Mouse (Mus musculus) midbrain, embryonic 13.5 days (tissue): ENCODE data around the gene Krt33b. TPM values are rescaled to one million over a fixed set of nuclear protein-coding genes. Genes with fewer than 3 reads are reported as not detected.

Experiments used
- ATAC-seq: fragments of 200-750 bp; cut with Nextera tagmentation; 2 replicates; pipeline ENCODE4 v1.8.0; 2017; ENCODE audit warnings: mild to moderate bottlenecking, moderate TSS enrichment, moderate library complexity
- H3K27ac ChIP-seq: fragments of 300-500 bp; sonication (generic); 2 replicates; pipeline ENCODE4 v1.5.1; 2015; ENCODE audit warnings: inconsistent platforms, mild to moderate bottlenecking, moderate library complexity
- H3K27me3 ChIP-seq: fragments of 300-500 bp; sonication (generic); 2 replicates; pipeline ENCODE4 v1.6.1; 2015; ENCODE audit warnings: mild to moderate bottlenecking, inconsistent platforms
- H3K36me3 ChIP-seq: fragments of 300-500 bp; sonication (generic); 2 replicates; pipeline ENCODE4 v1.6.1; 2015; ENCODE audit warnings: mild to moderate bottlenecking, inconsistent platforms
- H3K4me1 ChIP-seq: fragments of 300-500 bp; sonication (generic); replicated peaks from 2 replicates; pipeline ENCODE4 v1.6.1; 2015; ENCODE audit warnings: inconsistent platforms
- H3K4me2 ChIP-seq: fragments of 300-500 bp; sonication (generic); replicated peaks from 2 replicates; pipeline ENCODE4 v1.6.1; 2015; ENCODE audit warnings: moderate library complexity, mild to moderate bottlenecking, inconsistent platforms
- H3K4me3 ChIP-seq: fragments of 300-500 bp; sonication (generic); replicated peaks from 2 replicates; pipeline ENCODE4 v1.5.1; 2015; ENCODE audit warnings: mild to moderate bottlenecking, inconsistent platforms
- H3K9ac ChIP-seq: fragments of 300-500 bp; sonication (generic); replicated peaks from 2 replicates; pipeline ENCODE4 v1.6.1; 2015; ENCODE audit warnings: mild to moderate bottlenecking, inconsistent platforms
- H3K9me3 ChIP-seq: fragments of 300-500 bp; sonication (generic); 2 replicates; pipeline ENCODE4 v1.6.1; 2016; ENCODE audit warnings: mild to moderate bottlenecking, inconsistent platforms
- WGBS: fragments of 180-500 bp; shearing (Covaris S2); methylation state at CpG from one replicate; pipeline ENCODE4 v1.1.7; 2015; 5-methylcytosine and 5-hydroxymethylcytosine counted together
- polyA plus RNA-seq: library from polyadenylated mRNA; unstranded; fragments of >200 nt; fragmentation: Nextera tagmentation; extraction: Ambion mirVana; gene quantifications from 2 replicates; pipeline ENCODE4 v1.2.1, GENCODE M21; 2015

The Krt33b gene
- not detected in 2 replicates for polyA plus RNA-seq

DNA sequence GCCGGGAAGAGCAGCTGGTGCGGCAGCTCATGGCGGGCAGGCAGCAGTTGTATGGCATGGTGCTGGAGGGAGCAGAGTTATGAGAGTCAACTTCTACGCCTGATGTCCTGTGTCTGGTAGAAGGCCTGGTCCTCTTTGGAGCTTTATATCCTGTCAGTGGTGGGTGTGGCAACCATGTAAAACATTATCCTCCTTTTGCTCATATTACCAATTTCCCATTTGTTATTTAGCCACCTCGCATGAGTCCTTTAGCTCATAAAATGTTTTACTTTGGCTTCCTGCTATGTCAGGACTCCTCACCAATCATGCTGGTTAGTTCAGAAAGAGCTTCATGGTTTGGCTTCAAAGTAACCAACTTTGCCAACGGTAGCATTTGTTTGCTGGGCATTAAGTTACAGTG lies at the start of gene Krt33b:
TSS of gene Krt33b (minus strand) at position 101 of the 400 bp plus-strand sequence.
- Histone ChIP-seq H3K36me3 (no peaks in the 10 kb centered on the region), H3K4me2 (no peak within 1 kb of the TSS), H3K9me3 (no peaks in the 10 kb centered on the region), H3K4me3 (no peak within 1 kb of the TSS), H3K4me1 (0 out of 2 replicates have a peak, but pooled peaks cover 3% of the 10 kb centered on the region), H3K9ac (no peak within 1 kb of the TSS), H3K27me3 (no peaks in the 10 kb centered on the region), H3K27ac (no peak within 1 kb of the TSS)
- 83% methylated on average over 6 of the region's 6 CpGs for WGBS
- ATAC-seq = no peak

DNA sequence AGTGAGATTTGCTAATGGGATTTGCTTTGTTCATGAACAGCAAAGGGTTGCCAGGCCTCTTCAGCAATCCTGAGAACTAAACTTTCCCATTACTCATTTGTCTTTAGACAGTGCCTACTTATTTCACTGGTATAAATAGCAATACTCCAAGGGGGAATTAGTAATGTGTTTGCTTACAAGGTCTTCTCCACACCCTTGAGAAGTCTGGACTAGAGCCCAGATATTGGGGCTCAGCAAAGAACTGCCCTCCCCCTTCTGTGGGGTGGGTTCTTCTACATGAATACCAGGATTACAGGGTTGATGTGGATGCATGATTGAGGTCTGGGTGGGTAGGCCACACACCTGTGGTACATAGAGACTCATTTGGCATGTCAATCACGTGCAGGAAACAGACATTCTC lies 44.2 kb upstream of the Krt33b start:
- ATAC-seq = no peak
- no peak overlapping the region for H3K27ac ChIP-seq
- H3K4me2 ChIP-seq = no peak overlapping the region
- no peaks in the 10 kb centered on the region for H3K4me1 ChIP-seq
- H3K9me3 ChIP-seq = no peaks in the 10 kb centered on the region
- 63% methylated on average over 1 of the region's 1 CpGs for WGBS
- no peak overlapping the region for H3K4me3 ChIP-seq
- H3K36me3 ChIP-seq = no peaks in the 10 kb centered on the region
- no peak overlapping the region for H3K9ac ChIP-seq
- no peaks in the 10 kb centered on the region for H3K27me3 ChIP-seq

DNA sequence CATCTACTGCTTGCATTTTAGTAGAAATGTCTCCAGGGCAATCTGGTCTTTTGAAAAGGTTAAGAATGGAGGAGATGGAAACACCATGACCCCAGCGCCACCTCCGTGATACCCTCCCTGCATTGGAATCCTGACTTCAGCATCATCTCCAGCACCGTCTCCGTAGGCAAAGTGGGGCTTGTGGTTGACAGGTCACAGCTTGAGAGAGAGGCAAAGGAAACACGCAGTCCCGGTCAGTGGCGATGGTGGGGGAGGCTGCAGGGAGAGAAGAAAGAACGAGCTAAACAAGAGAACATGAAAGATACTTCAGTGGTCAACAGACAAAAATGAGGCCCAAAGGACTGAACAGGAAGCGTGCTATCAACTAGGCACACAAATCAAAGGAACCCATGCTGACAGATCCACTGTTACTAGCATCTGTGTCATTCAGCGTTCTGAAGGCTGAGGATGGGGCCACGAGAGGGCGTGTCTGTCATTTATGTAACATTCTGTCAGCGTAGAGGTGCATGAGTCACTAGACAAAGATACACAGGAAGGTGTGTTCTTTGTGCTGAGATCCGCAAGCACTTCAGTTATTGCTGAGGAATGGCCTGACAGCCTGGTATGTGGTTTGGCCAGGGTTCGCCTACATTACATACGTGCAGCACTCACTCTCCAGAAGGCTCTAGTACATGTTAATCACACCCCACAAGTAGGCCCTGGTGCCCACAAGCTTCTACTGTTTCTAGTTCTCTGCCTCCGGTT lies 37.8 kb upstream of the Krt33b start:
- Histone ChIP-seq H3K4me2 (no peak overlapping the region), H3K4me1 (peaks cover 4% of the 10 kb centered on the region; the same call in 1 of the 2 replicates), H3K9me3 (no peaks in the 10 kb centered on the region), H3K27me3 (no peaks in the 10 kb centered on the region), H3K27ac (no peak overlapping the region), H3K36me3 (no peaks in the 10 kb centered on the region), H3K4me3 (no peak overlapping the region), H3K9ac (no peak overlapping the region)
- ATAC-seq = no peak
- 90% methylated on average over 17 of the region's 17 CpGs for WGBS

DNA sequence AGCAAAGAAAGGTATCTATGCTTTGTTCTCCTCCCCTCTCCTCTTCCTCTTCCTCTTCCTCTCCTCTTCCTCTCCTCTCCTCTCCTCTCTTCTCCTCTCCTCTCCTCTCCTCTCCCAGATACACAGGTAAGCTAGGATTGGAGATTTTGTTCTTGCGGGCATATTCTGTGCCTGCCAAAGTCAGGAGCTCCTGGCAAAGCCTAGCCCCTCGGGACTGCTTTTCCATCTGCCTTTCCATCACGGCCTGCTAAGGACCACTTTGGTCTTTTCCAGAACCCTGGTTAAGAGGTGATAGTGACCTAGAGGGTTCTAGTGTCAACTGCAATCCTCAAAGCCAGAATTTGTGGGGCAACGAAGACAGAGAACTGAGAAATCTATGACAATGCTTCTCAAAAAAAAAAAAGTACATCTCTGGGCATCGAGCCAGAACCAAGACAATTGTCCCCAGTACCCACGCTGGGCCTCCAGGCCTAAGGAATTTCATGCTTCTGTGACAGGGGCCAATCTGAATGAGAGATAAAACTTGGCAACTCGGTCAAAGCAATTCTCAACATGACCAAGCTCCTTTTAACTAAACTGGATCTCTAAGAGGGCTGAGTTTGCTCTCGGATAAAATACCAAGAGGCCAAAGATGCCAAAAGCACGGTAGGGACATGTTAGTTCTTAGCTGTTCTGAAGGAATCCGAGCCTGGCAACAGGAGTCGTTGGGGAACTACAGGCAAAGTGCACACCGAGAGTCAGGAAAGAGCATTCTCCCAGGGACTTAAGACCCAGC lies 36.8 kb upstream of the Krt33b start:
- Histone ChIP-seq H3K4me3 (no peak overlapping the region), H3K9ac (no peak overlapping the region), H3K36me3 (no peaks in the 10 kb centered on the region), H3K4me1 (peaks cover 4% of the 10 kb centered on the region; the same call in 1 of the 2 replicates), H3K27me3 (no peaks in the 10 kb centered on the region), H3K4me2 (no peak overlapping the region), H3K27ac (no peak overlapping the region), H3K9me3 (no peaks in the 10 kb centered on the region)
- ATAC-seq = no peak
- WGBS = 60% methylated on average over 12 of the region's 12 CpGs

DNA sequence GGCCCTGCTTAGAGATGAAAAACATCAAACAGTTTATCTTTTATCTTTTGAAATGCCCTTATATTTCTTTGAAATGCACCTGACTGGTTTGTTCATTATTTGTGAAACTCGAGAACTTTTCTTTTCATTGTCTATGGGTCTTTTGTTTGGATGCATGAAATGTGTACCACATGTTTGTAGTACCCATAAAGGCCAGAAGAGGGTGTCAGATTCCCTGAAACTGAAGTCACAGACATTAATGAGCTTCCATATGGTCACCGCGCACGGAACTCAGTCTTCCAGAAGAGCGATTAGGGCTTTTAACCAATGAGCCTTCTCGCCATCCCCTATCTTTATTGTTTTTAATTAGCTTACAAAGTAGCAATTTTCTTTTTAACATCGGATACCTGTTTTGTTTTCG lies 29.2 kb upstream of the Krt33b start:
- no peak overlapping the region for H3K4me2 ChIP-seq
- no peak overlapping the region for H3K9ac ChIP-seq

DNA sequence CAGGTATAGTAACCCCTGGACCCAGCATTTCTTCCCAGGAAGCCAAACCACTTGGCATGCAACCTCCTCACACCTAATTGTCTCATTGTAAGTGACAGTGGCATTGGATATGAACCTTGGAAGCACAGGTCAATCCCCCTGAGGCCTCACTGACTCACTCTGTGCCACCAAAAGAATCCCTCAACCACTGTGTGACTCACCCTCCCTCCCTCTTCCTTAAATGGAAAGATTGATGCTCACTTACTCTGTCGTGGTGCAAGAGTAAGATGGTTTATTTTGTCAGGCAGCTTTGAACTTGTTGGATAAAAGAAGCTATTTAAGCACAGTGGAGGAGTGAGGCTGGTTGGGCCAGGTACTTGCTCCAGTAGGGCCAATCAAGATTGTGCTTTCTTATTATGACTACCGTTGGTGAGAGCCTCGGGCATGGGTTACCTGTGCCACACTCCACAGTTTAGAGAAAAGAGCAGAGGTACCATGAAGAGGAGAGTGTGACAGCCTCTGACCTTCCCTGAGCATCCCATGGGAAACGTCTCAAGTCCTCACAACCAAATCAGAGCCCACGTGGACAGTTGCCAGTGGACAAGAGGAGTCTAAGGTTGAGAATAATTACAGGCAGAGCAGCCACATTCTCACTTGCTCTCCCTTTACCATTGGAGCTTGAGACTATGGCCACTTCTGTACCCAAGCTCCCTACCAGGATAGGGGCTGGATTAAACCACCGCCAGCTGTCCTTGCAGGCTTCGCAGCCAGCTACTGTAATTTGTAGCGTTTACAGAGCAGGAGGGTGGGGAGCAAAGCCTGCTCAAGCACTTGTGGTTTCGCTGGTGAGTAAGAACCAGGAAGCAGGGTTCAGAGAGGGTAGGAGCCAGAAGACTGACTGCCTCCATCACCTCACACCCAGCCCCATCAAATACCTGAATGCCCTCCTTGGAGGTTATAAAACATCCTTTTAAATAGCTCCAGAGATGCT lies 26.3 kb upstream of the Krt33b start:
- Histone ChIP-seq H3K9ac (no peak overlapping the region), H3K4me3 (no peak overlapping the region), H3K4me1 (no peaks in the 10 kb centered on the region), H3K36me3 (no peaks in the 10 kb centered on the region), H3K9me3 (no peaks in the 10 kb centered on the region), H3K27me3 (no peaks in the 10 kb centered on the region), H3K27ac (no peak overlapping the region), H3K4me2 (no peak overlapping the region)
- ATAC-seq = no peak
- WGBS = 82% methylated on average over 9 of the region's 9 CpGs

More for the DNA sequence above, 29.2 kb upstream of the Krt33b start:
- Histone ChIP-seq H3K36me3 (no peaks in the 10 kb centered on the region), H3K4me1 (no peaks in the 10 kb centered on the region), H3K4me3 (no peak overlapping the region), H3K27me3 (no peaks in the 10 kb centered on the region), H3K27ac (no peak overlapping the region), H3K9me3 (no peaks in the 10 kb centered on the region)
- no peak for ATAC-seq
- WGBS = 72% methylated on average over 8 of the region's 8 CpGs

DNA sequence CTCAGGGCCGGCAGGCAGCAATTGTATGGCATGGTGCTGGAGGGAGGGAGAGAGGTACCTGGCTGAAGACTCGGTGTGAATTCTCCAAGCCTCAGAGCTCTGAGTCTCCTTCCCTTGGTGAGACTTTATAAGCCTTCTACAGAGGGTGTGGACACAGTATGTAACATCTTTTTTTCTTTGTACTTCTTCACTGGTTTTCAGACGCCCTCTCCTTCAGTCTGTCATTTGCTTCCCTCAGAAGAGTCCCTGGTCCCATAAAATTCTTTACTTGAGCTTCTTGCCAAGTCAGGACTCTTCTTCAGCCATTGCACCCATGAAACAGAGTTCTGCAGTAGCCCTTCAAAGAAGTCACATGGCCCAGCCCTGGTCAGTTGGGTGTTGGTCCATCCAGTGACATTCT lies 20.8 kb upstream of the Krt33b start, which contains the start of gene Krt31:
TSS of gene Krt31 (minus strand) at position 101 of the 400 bp plus-strand sequence.
- Histone ChIP-seq H3K27me3 (no peaks in the 10 kb centered on the region), H3K27ac (no peak within 1 kb of the TSS), H3K4me3 (no peak within 1 kb of the TSS), H3K36me3 (no peaks in the 10 kb centered on the region), H3K4me2 (no peak within 1 kb of the TSS), H3K9ac (no peak within 1 kb of the TSS), H3K4me1 (no peaks in the 10 kb centered on the region), H3K9me3 (no peaks in the 10 kb centered on the region)
- WGBS = 85% methylated on average over 3 of the region's 3 CpGs
- ATAC-seq = no peak

DNA sequence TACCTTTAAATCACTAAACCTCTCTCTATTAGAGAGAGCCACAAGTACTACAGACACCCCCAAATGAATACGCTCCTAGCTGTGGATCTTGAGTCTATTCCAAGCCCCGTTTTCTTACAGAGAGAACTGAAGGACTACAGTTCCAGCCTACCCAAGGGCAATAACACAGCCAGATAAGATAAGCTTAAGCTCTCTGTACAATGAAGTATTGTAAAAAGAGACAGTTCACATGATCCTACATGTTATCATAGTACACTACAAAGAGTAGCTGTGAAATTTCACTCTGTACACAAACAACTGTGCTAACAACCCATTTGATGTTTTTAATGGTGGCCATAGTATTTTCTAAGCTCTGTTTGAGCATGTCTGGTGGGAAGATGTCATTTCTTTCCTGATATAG lies 17.5 kb upstream of the Krt33b start:
- no peak overlapping the region for H3K4me3 ChIP-seq
- no peak overlapping the region for H3K4me2 ChIP-seq
- H3K27me3 ChIP-seq = no peaks in the 10 kb centered on the region
- no peak overlapping the region for H3K9ac ChIP-seq
- H3K4me1 ChIP-seq = no peaks in the 10 kb centered on the region
- no peak for ATAC-seq
- H3K27ac ChIP-seq = no peak overlapping the region
- H3K36me3 ChIP-seq = no peaks in the 10 kb centered on the region
- no peaks in the 10 kb centered on the region for H3K9me3 ChIP-seq
- WGBS = 90% methylated on average over 2 of the region's 2 CpGs

DNA sequence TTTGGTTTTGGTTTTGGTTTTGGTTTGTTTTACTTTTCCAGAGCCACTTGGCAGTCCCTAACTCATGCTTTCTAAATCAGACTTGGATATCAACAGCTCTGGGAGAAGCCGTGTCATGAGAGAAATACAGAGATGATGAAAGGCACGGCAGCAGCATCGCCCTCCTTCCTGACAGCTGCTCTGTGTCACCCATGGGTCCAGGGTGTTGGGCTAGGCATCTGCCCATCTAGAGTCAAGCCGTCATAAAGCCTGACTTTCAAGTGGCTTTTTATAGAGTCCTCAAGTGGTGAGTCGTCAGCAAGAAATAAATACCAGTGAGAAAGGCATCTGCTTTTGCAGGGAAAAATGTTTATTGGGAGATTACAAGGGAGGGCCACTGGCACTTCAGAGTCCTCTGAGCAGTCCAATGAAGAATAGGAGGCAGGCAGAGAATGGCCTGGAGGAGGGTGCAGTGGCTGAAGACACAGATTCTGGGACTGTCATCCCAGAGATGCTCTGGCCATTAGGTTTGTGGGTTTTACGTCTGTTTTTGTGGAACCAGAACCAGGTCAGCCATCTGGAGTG lies 16.7 kb upstream of the Krt33b start:
- Histone ChIP-seq H3K4me3 (no peak overlapping the region), H3K4me1 (no peaks in the 10 kb centered on the region), H3K9ac (no peak overlapping the region), H3K36me3 (no peaks in the 10 kb centered on the region), H3K27ac (no peak overlapping the region), H3K4me2 (no peak overlapping the region), H3K9me3 (no peaks in the 10 kb centered on the region), H3K27me3 (no peaks in the 10 kb centered on the region)
- ATAC-seq = no peak
- 90% methylated on average over 6 of the region's 6 CpGs for WGBS

DNA sequence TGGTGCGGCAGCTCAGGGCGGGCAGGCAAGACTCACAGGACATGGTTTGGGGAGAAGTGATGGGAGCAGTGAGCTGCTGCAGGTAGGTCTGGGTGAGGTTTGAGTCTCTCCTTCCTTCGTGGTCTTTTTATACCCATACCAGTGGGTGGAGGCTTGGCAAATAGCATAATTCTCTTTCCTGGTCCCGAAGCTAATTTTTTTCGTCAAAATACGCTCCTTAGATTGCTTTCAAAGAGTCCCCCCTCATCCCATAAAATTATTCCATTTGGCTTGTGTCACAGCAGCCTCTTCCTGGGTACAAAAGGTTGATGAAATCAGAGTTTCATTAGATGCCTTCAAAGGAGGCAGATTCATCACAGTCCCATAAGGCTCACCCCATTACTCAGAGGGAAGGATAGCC lies 11.8 kb upstream of the Krt33b start, which contains the start of gene Krt34:
TSS of gene Krt34 (minus strand) at position 101 of the 400 bp plus-strand sequence.
- Histone ChIP-seq H3K4me1 (no peaks in the 10 kb centered on the region), H3K9me3 (no peaks in the 10 kb centered on the region), H3K27me3 (no peaks in the 10 kb centered on the region), H3K9ac (no peak within 1 kb of the TSS), H3K4me2 (no peak within 1 kb of the TSS), H3K4me3 (no peak within 1 kb of the TSS), H3K27ac (no peak within 1 kb of the TSS), H3K36me3 (no peaks in the 10 kb centered on the region)
- ATAC-seq = no peak
- 90% methylated on average over 6 of the region's 6 CpGs for WGBS

DNA sequence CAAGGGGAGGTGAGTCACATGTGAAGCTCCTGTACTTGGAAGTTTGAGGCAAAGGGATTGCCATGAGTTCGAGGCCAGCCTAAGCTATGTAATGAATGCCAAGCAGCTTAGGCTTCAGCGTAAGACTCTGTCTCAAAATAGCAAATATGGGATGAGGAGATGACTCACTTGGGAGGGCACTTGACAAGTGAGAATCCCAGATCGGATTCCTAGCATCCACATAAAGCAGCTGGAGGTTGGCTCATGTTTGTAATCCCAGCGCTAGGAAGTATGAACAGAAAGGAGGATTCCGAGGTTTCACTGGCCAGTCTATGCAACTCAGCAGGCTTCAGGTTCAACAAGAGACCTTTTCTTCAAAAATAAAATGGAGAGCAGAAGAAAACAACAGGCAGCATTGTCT lies 8.2 kb downstream of the Krt33b start:
- H3K4me3 ChIP-seq = no peak overlapping the region
- H3K9ac ChIP-seq = no peak overlapping the region
- no peak for ATAC-seq
- 0 out of 2 replicates have a peak, but pooled peaks cover 3% of the 10 kb centered on the region for H3K4me1 ChIP-seq
- H3K9me3 ChIP-seq = no peaks in the 10 kb centered on the region
- no peaks in the 10 kb centered on the region for H3K27me3 ChIP-seq
- no peak overlapping the region for H3K27ac ChIP-seq
- H3K36me3 ChIP-seq = no peaks in the 10 kb centered on the region
- H3K4me2 ChIP-seq = no peak overlapping the region
- WGBS = 82% methylated on average over 5 of the region's 5 CpGs
